Mouse (Mus musculus): ENCODE measurements around the gene Oaz1.
"Not testable (repeated sequence)": the region's sequence is repeated elsewhere in the genome, so short reads cannot be mapped to it uniquely, and the experiment has no call there.

Gene Oaz1

DNA sequence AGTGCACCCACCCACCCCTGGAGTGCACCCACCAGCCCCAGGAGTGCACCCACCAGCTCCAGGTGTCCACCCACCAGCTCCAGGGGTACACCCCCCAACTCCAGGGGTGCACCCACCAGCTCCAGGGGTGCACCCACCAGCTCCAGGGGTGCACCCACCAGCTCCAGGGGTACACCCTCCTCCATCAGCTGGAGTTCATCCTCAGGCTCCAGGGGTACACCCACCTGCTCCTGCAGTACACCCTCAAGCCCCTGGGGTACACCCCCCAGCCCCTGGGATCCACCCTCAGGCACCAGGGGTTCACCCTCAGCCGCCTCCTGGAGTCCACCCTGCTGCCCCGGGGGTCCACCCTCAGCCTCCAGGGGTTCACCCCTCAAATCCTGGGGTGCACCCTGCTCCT, 22.1 kb upstream of the Oaz1 start:
- DNase-seq: no peak

DNA sequence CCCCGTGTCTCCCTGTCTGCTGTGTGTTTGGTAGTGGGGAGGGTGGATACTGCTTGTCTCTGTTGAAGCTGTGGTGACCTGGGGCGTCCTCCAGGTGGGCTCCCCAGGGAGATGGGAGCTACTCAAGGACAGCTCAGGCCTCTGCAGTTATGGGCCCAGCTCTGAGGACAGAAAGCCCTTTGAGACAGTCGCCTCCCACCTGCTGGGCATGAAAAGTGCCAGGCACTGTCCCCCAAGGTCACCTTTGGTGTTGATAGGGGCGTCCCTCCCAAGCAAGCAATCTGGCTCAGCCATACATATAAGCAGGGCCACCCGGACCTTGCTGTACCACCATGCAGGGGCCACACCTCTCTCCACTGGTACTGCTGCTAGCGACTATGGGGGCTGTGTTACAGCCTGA, 21.5 kb upstream of the Oaz1 start, which contains the start of gene Amh:
TSS of gene Amh (plus strand) at position 328 of the 400 bp plus-strand sequence.
- DNase-seq: no peak

DNA sequence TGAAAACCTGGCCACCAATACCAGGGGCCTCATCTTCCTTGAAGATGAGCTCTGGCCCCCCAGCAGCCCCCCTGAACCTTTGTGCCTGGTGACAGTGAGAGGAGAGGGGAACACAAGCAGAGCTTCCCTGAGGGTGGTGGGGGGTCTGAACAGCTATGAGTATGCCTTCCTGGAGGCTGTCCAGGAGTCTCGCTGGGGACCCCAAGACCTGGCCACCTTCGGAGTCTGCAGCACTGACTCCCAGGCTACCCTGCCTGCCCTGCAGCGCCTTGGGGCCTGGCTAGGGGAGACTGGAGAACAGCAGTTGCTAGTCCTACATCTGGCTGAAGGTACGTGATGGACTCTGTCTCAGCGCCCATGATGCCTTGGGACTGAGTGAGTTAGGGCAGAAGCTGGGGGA, 21.1 kb upstream of the Oaz1 start:
- no peak for DNase-seq

DNA sequence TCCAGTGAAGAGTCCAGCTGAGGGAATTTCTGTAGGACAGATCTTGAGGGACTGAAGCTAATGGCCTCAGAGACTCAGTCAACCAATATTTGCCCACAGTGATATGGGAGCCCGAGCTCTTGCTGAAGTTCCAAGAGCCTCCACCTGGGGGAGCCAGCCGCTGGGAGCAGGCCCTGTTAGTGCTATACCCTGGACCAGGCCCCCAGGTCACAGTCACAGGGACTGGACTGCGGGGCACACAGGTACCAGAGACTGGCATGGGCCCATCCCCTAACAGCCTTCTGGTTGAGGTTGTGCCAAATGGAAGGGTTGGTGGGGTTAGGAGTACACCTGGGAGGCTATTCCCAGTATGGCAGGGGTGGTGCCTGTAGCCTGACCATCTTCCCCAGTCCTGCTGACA, 20.5 kb upstream of the Oaz1 start:
- peak; percentile 70 for DNase-seq

DNA sequence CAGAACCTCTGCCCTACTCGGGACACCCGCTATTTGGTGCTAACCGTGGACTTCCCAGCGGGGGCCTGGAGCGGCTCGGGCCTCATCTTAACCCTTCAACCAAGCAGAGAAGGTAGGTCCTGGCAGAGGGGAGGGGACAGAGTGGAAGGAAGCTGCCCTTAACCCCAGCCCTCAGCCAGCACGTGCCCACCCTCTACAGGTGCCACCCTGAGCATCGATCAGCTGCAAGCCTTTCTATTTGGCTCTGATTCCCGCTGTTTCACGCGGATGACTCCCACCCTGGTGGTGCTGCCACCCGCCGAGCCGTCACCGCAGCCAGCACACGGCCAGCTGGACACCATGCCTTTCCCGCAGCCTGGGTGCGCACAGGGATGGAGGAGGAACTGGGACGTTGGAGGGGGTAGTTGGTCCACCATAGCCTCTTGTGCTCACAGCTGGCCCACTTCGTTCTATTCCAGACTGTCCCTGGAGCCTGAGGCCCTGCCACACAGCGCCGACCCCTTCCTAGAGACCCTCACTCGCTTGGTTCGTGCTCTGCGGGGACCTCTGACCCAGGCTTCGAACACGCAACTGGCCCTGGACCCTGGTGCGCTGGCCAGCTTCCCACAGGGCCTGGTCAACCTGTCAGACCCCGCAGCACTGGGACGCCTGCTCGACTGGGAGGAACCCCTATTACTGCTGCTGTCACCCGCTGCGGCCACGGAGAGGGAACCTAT, 20.0 kb upstream of the Oaz1 start:
- no peak for DNase-seq

DNA sequence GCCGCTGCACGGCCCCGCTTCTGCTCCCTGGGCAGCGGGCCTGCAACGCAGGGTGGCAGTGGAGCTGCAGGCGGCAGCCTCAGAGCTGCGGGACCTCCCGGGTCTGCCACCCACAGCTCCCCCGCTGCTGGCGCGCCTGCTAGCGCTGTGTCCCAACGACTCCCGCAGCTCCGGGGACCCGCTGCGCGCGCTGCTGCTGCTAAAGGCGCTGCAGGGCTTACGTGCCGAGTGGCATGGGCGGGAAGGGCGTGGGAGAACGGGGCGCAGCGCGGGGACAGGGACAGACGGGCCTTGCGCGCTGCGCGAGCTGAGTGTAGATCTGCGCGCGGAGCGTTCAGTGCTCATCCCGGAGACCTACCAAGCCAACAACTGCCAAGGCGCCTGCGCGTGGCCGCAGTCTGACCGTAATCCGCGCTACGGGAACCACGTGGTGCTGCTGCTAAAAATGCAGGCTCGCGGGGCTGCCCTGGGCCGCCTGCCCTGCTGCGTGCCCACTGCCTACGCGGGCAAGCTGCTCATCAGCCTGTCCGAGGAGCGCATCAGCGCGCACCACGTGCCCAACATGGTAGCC, 19.3 kb upstream of the Oaz1 start:
- DNase-seq: peak; percentile 92

DNA sequence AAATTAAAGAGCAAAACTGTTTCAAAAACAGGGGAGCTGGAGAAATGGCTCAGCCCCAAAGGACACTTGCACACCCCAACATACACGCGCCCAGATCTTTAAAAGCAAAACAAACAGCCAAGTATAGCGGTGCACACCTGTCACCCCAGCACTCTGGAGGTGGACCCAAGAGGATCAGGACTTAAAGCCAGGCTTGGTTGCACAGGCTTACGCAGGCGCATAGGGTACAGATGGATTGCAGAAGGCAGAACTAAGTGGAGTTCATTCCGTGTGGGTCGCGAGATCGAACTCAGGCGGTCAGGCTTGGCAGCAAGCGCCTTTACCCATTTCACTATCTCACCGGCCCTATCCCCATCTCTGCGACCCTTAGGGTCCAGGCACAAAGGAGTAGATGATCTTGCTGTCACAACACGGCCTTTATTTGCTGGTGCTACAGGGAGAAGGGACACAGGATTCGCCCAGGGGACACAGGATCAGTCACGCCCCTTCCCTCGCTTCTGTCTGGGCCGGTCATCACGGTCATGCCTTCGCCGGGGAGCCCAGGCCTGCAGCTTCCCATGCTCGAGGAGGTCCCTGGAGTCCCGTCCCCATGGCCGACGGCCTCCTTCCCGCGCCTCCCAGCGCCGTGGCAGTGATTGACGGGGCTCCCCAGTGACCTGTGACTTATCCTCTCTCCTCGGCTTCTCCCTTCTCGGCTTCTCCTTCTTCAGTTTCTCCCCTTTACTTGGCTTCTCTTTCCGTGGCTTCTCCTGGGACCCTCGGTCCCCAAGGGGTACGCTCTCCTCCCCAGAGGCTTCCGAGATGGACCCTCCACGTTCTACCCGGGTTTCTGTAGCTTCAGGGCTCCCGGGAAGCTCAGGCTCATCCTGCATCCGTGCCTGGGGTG, 18.1 kb upstream of the Oaz1 start:
- no peak for DNase-seq

DNA sequence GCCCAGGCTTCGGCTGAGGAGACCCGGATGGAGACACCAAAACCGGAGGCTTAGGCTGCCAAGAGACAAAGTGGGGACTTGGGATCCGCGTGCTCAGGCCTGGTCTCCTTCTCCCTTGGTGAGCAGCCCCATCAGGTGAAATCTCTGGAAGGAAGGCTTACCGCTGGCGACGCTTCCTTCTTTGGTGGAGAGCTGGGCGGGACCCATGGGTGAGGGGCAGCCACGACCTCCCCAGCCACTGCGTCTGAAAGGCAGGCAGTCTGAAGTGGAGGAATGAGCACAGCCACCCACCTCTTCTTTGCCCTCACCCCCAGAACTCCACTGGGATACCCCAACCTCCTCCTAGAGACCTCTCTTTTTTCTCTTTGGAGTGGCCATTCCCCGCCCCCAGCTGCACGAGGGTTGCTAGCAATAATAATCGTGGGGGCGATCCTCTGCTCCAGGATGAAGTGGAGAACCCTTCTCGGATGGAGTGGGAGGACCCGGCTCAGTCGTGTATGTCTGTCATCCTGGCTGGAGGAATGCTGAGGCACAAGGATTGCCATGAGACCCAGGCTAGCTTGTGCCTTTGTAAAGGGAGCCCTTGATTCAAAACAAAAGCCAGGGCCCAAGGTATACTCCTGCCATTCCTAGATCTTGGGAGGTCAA, 17.3 kb upstream of the Oaz1 start:
- no peak for DNase-seq

DNA sequence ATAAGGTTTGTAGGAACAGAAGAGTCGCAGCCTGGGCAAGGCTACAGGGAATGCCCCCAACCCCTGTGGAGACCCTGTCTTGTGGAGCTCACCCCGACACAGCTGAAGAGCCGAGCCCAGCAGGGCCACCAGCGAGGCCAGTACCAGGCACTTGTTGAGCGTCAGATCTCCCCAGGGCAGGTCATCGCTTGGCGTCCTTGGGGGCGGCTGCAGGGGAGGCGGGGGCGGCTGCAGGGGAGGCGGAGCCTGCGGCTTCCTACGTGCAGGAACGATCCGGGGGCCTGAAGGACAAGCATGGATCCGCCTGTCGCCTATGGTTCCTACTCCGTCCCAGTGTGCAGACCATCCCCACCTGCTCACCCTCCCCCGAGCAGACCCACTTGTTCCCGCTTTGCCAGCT, 16.4 kb upstream of the Oaz1 start:
- DNase-seq: no peak

DNA sequence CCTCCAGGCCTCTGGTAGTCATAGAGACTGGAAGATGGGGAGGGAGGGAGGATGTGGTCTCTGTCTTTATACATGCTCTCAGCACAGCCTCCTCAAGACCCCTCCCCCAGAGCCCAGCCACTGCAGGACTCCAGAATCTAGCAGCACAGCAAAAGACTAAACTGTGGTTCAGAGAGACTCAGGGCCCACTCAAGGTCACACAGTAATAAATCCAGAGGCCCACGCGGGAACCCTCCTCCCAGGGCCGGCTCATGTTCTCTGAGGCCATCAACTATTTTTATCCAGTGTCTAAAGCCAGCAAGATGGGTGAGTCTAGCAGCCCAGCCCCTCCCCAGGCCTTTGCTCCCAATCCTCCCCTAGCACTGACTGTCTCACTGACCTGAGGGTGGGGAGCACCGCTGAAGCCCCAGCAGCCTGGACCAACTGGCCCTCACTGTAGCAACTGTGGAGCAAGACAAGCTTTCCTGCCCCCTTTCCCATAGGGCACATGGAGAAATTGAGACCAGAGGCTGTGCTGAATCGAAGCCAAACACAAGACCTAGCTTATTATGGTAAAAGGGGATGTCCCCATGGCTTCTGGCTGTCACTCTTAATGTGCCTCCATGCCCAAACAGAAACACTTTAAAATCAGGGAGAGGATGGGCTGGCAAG, 13.9 kb upstream of the Oaz1 start:
- DNase-seq: no peak

DNA sequence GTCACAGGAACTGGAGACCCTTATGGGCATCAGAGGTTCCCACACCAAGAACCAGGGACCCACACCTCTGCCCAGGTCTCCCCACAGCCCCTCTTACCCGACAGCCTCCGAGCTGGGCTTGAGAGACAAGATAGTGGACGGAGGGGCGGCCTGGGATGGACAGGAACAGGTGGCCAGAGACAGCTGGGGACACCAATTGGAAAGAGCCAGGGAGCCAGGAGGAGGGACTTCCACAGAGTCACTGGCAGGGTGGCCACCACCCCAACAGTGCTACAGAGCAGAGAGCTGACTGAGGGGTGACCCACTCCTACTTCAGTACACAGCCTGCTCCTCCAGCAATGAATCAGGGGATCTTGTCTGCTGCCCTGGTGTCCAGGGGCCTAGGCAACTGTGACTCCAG, 13.1 kb upstream of the Oaz1 start, which contains the start of gene Jsrp1:
TSS of gene Jsrp1 (minus strand) at position 133 of the 400 bp plus-strand sequence.
- no peak for DNase-seq

DNA sequence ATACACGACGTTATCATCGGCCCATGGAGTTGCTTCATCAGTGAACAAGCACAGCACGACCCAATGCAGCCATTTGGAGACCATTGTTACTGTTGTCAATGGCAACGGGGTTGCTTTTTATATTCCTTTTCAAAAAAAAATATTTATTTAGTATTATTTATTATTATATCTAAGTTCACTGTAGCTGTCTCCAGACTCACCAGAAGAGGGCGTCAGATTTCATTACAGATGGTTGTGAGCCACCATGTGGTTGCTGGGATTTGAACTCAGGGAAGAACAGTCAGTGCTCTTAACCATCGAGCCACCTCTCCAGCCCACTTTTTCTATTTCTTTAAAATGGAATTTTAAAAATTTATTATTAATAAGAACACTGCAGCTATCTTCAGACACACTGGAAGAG, 11.7 kb upstream of the Oaz1 start:
- DNase-seq: no peak

DNA sequence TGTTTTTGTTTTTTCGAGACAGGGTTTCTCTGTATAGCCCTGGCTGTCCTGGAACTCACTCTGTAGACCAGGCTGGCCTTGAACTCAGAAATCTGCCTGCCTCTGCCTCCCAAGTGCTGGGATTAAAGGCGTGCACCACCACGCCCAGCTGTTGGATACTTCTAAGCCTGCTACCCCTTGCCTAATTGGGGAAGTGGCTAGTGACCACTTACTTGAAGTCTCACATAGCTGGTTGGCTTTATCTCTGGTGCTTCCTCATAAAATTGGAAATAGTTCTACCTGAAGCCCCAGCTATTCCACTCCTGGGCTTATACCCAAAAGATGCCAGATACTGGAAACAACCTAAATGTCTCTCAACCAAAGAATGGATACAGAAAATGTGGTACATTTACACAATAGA, 10.2 kb upstream of the Oaz1 start:
- DNase-seq: not testable (repeated sequence)

DNA sequence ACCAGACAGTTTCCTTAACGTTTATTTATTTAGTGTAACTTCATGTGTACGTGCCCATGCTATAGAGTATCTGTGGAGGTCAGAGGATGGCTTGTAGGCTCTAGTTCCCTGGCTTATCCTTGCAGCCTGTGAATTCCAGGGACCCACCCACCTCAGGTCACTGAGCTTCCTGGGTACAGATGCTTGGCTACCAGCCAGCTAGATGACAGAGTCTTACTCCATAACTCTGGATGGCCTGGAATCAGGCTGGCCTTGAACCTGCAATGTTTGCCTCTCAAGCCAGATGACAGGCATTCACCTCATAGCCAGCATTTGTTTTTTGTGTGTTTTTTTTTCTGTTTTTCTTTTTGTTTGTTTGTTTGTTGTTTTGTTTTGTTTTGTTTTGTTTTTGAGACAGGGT, 9.3 kb upstream of the Oaz1 start:
- DNase-seq: no peak

DNA sequence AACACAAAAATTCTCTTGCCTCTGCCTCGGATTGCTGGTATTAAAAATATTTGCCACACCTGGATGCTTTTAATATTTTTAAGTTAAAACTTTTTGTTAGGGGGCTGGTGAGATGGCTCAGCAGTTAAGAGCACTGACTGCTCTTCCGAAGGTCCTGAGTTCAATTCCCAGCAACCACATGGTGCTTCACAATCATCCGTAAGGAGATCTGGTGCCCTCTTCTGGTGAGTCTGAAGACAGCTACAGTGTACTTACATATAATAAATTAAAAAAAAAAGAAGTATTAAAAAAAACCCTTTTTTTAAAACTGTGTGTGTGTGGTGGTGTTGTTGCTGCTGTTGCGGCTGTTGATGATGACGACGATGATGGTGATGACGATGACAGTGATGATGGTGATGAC, 8.5 kb upstream of the Oaz1 start:
- DNase-seq: not testable (repeated sequence)

DNA sequence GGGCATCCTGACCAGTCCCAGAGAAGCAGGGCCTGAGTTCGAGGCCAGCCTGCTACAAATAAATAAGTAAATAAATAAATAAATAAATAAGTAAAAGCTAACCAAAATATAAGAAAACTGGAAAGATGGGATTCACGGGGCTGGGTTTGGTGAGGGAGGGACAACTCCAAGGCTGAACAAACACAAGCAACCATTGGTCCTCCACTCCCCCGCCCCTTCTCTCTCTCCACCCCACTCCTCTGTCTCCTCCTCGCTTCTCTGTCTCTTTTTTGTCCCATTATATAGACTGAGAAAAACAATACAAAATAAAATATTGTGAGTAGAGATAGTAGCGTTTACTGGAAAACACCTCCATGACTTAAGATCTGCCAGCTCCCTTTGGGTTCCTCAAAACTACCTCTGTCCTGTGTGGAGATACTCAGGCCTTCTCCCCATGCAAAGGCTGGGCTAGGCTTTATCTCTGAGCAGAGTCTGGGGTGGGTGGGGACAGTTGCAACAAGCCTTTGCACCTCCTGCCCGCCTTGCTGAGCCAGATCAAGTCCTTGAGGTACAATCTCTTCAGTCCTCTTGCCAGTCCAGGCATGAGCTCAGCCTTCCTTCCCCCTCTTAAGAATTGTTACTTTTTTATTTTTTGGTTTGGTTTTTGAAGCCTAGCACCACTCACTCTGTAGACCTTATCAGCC, 7.7 kb upstream of the Oaz1 start:
- DNase-seq: no peak

DNA sequence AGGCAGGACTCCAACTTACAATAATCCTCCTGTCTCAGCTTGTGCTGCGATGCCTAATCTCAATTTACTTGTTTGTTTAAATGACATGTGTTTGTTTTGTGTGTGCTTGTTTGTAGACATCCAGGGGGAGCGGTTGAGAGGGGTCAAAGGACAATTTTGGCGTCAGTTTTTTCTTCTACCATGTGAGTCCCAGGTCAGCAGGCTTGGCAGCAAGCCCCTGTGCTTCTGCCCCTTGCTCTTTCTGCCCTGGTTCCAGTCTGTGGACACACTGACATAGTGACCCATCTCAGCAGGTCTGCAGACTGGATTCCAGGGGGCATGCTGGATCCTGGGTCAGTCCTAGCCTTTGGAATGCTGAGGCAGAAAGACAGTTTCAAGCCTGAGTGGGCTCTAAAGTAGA, 7.0 kb upstream of the Oaz1 start:
- DNase-seq: no peak

DNA sequence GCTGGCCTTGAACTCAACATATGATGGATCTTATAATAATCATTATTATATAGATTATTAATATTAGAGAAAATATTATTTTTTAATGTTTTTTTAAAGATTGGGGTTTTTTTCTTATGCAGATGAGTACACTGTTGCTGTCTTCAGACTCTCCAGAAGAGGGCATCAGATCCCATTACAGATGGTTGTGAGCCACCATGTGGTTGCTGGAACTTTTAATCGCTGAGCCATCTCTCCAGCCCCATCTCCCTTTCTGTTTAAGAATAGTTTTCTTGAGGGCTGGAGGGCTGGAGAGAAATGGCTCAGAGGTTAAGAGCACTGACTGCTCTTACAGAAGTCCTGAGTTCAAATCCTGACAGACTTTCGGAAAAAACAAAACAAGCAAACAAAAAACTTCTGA, 4.5 kb upstream of the Oaz1 start:
- DNase-seq: no peak

DNA sequence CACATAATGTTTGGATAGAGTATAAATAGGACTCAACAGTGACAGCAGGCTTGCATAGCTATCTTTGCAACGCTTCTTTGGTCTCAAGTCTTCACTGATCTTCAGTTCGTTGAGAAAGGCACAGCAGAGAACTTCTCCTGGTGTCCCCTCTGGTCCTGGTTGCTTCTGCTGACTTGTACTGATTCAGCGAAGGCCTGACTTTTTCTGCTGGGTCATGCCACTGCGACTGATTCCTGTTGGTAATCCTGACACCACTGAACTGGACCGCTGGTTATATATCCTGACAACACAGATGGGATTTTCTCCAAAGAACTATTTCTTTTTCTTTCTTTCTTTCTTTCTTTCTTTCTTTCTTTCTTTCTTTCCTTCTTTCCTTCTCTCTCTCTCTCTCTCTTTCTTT, 3.9 kb upstream of the Oaz1 start:
- no peak for DNase-seq

DNA sequence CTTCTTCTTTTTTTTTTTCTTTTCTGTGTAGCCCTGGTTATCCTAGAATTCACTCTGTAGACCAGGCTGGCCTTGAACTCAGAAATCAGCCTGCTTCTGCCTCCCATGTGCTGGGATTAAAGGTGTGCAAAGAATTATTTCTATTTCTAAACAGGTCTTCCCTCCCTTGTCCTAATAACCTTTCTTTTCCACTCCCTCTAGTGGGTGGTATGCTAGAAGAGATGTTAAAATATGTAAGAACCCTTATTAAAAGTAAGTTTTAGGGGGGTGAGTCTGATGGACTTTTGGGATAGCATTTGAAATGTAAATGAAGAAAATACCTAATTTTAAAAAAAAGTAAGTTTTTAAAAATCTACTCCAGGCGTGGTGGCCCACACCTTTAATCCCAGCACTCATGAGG, 3.1 kb upstream of the Oaz1 start:
- no peak for DNase-seq

DNA sequence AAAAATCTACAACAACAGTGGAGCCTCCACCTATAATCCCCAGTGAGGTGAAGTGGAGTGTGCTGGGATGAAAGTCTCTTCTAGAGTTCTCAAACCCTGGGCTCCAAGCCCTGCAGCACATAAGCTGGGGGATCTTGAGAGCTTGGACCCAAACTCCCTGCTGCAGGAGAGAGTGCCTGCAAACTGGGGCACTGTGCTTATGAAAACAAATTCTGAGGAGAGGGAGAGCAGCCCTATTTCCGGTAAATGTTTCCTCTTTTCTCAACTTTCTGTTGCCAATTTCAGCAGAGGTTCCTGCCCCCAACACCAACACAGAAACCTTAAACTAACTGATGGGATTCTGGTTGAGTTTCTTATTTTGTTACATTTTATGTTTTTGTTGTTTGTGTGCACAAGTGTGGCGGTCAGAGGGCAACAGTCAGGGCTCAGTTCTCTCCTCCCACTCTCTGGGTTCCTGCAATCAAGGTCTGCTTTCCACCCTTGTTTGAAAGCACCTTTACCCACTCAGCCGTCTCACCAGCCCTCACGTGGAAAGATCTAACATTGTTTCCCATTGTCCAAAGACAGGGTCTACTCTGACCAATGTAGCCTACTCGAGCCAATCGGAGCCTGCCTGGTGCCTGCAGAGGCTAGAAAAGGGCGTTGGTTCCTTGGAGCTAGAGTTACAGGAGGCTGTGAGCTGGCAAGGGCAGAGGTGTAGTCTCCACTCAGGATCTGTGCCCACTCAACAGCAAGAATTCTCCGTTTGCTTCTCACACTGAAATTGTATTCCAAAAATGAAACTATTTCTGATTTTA, 2.4 kb upstream of the Oaz1 start:
- no peak for DNase-seq
